Mouse (Mus musculus) embryonic facial prominence, embryonic 15.5 days (tissue): ENCODE data around the gene Kalrn. TPM values are rescaled to one million over a fixed set of nuclear protein-coding genes. Genes with fewer than 3 reads are reported as not detected.
"Not testable (repeated sequence)": the region's sequence is repeated elsewhere in the genome, so short reads cannot be mapped to it uniquely, and the experiment has no call there.

Experiments used
- ATAC-seq: fragments of 200-750 bp; cut with Nextera tagmentation; 2 replicates; pipeline ENCODE4 v1.8.0; 2017; ENCODE audit warnings: low read depth, moderate TSS enrichment; ENCODE audit not compliant: insufficient number of reproducible peaks, low FRiP score, low TSS enrichment
- H3K27ac ChIP-seq: fragments of 300-500 bp; sonication (generic); replicated peaks from 2 replicates; pipeline ENCODE4 v1.5.1; 2015; ENCODE audit warnings: mild to moderate bottlenecking, inconsistent platforms
- H3K27me3 ChIP-seq: fragments of 300-500 bp; sonication (generic); 2 replicates; pipeline ENCODE4 v1.6.1; 2015; ENCODE audit warnings: inconsistent platforms
- H3K36me3 ChIP-seq: fragments of 300-500 bp; sonication (generic); 2 replicates; pipeline ENCODE4 v1.6.1; 2015; ENCODE audit warnings: mild to moderate bottlenecking, inconsistent platforms
- H3K4me1 ChIP-seq: fragments of 300-500 bp; sonication (generic); 2 replicates; pipeline ENCODE4 v1.6.1; 2015; ENCODE audit warnings: inconsistent platforms
- H3K4me2 ChIP-seq: fragments of 300-500 bp; sonication (generic); replicated peaks from 2 replicates; pipeline ENCODE4 v1.6.1; 2015; ENCODE audit warnings: mild to moderate bottlenecking, inconsistent platforms
- H3K4me3 ChIP-seq: fragments of 300-500 bp; sonication (generic); replicated peaks from 2 replicates; pipeline ENCODE4 v1.5.1; 2015; ENCODE audit warnings: mild to moderate bottlenecking, inconsistent platforms
- H3K9ac ChIP-seq: fragments of 300-500 bp; sonication (generic); 2 replicates; pipeline ENCODE4 v1.6.1; 2015; ENCODE audit warnings: inconsistent platforms
- H3K9me3 ChIP-seq: fragments of 300-500 bp; sonication (generic); replicated peaks from 2 replicates; pipeline ENCODE4 v1.6.1; 2016; ENCODE audit warnings: inconsistent platforms
- WGBS: fragments of 180-500 bp; shearing (Covaris S2); methylation state at CpG from one replicate; pipeline ENCODE4 v1.1.7; 2015; 5-methylcytosine and 5-hydroxymethylcytosine counted together
- polyA plus RNA-seq: library from polyadenylated mRNA; unstranded; fragments of >200 nt; fragmentation: Nextera tagmentation; extraction: Ambion mirVana; gene quantifications from 2 replicates; pipeline ENCODE4 v1.2.1, GENCODE M21; 2015

Kalrn gene
- polyA plus RNA-seq, 1 experiment from 2014 or later, result 14.3 TPM

- peak overlapping the region; percentile 61; the same call in 1 of the 2 replicates for H3K27ac ChIP-seq
- H3K27me3 ChIP-seq, result no peaks in the 10 kb centered on the region
- H3K36me3 ChIP-seq, result no peaks in the 10 kb centered on the region
- H3K9me3 ChIP-seq, result no peaks in the 10 kb centered on the region
- 50% methylated on average over 19 of the region's 19 CpGs for WGBS
- H3K4me3 ChIP-seq, result no peak overlapping the region
- H3K9ac ChIP-seq, result no peak overlapping the region
- peak; percentile 86 for ATAC-seq
- H3K4me2 ChIP-seq, result no peak overlapping the region
- H3K4me1 ChIP-seq, result peaks cover 41% of the 10 kb centered on the region
Measured at GRCm38 (mm10) chr16:34081683-34082438, 491.5 kb downstream of the Kalrn start.

DNA sequence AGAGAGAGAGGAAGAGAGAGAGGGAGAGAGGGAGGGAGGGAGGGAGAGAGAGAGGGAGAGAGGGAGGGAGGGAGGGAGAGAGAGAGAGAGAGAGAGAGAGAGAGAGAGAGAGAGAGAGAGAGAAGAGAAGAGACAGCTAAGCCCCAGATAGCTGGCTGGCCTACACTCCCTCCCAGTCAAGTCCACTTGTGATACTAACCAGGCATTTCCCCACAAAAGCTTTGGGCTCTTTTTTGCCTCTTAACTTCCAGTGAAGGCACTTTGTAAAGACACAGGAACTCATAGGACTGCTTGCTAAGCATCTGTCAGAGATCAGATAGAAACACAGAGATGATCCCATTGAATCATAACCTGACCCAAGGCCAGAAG lies 492.0 kb downstream of the Kalrn start:
- not testable (repeated sequence) for ATAC-seq, H3K4me3 ChIP-seq, H3K27me3 ChIP-seq, H3K9me3 ChIP-seq, H3K9ac ChIP-seq, H3K36me3 ChIP-seq, H3K4me2 ChIP-seq
- peaks cover 41% of the 10 kb centered on the region for H3K4me1 ChIP-seq
- peak overlapping the region; percentile 61; the same call in 1 of the 2 replicates for H3K27ac ChIP-seq

DNA sequence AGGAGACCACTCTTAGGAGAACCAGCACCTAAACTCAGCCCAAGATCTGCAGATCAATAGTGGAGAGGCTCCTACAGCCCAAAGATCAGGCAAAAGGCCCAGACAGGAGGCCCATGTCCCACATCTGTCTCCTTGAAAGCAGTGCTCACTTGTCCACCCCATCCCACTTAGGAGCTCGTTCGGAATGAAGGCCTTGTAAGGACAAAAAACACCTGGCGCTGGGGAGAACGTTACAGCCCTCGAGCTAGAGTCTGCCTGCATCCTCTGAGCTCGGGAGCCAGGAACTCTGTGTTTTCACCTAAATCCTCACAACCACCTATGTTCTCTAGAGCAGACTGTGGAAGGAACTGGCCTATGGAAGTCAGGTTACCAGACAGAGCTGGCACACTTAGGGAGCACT lies 492.5 kb downstream of the Kalrn start:
- no peak overlapping the region for H3K4me3 ChIP-seq
- no peak for ATAC-seq
- no peaks in the 10 kb centered on the region for H3K27me3 ChIP-seq
- H3K9ac ChIP-seq, result no peak overlapping the region
- H3K4me2 ChIP-seq, result no peak overlapping the region
- 39% methylated on average over 6 of the region's 6 CpGs for WGBS
- H3K27ac ChIP-seq, result peak overlapping the region; percentile 65; the same call in 1 of the 2 replicates
- no peaks in the 10 kb centered on the region for H3K9me3 ChIP-seq
- no peaks in the 10 kb centered on the region for H3K36me3 ChIP-seq
- H3K4me1 ChIP-seq, result peaks cover 41% of the 10 kb centered on the region

GRCm38 (mm10) chr16:34079511-34079910 lies 493.8 kb downstream of the Kalrn start:
- H3K4me3 ChIP-seq, result no peak overlapping the region
- H3K36me3 ChIP-seq, result no peaks in the 10 kb centered on the region
- no peaks in the 10 kb centered on the region for H3K9me3 ChIP-seq
- H3K9ac ChIP-seq, result no peak overlapping the region
- 46% methylated on average over 4 of the region's 4 CpGs for WGBS
- H3K27me3 ChIP-seq, result no peaks in the 10 kb centered on the region
- H3K27ac ChIP-seq, result peak overlapping the region; percentile 78
- peaks cover 41% of the 10 kb centered on the region for H3K4me1 ChIP-seq
- no peak for ATAC-seq
- H3K4me2 ChIP-seq, result no peak overlapping the region

GRCm38 (mm10) chr16:34078732-34079131 lies 494.6 kb downstream of the Kalrn start:
- no peaks in the 10 kb centered on the region for H3K27me3 ChIP-seq
- H3K9ac ChIP-seq, result no peak overlapping the region
- 30% methylated on average over 2 of the region's 2 CpGs for WGBS
- H3K36me3 ChIP-seq, result no peaks in the 10 kb centered on the region
- peaks cover 41% of the 10 kb centered on the region for H3K4me1 ChIP-seq
- H3K4me2 ChIP-seq, result no peak overlapping the region
- H3K4me3 ChIP-seq, result no peak overlapping the region
- H3K9me3 ChIP-seq, result no peaks in the 10 kb centered on the region
- ATAC-seq, result no peak
- H3K27ac ChIP-seq, result peak overlapping the region; percentile 78

DNA sequence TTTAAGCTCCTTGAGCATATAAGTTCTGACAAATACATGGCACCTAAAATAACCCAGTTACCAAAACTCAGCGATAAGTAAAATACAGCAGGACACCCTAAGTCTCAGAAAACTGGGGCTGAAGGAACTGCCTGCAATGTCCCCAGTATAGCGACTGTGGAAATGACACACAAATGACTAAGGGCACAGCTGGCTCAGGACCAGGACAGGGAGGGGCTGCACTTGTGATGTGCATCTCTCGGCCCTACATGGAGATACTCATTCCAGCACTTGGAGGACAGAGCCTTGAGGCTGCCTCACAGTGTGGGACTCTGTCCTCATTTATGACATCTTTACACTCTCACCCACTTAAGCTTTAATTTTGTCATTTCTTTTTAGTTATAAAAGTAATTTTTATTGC lies 497.2 kb downstream of the Kalrn start:
- Histone ChIP-seq H3K36me3 (no peaks in the 10 kb centered on the region), H3K9ac (no peak overlapping the region), H3K27me3 (no peaks in the 10 kb centered on the region), H3K9me3 (no peaks in the 10 kb centered on the region), H3K4me1 (peaks cover 22% of the 10 kb centered on the region), H3K27ac (no peak overlapping the region), H3K4me3 (no peak overlapping the region), H3K4me2 (no peak overlapping the region)
- no peak for ATAC-seq
- WGBS, result 79% methylated on average over 3 of the region's 3 CpGs

- 93% methylated on average over 4 of the region's 4 CpGs for WGBS
- no peak overlapping the region for H3K4me3 ChIP-seq
- H3K27me3 ChIP-seq, result no peaks in the 10 kb centered on the region
- no peaks in the 10 kb centered on the region for H3K36me3 ChIP-seq
- H3K27ac ChIP-seq, result no peak overlapping the region
- H3K9me3 ChIP-seq, result no peaks in the 10 kb centered on the region
- ATAC-seq, result no peak
- peaks cover 4% of the 10 kb centered on the region; the same call in 1 of the 2 replicates for H3K4me1 ChIP-seq
- H3K4me2 ChIP-seq, result no peak overlapping the region
- H3K9ac ChIP-seq, result no peak overlapping the region
Measured at GRCm38 (mm10) chr16:34073930-34074329, 499.4 kb downstream of the Kalrn start.

DNA sequence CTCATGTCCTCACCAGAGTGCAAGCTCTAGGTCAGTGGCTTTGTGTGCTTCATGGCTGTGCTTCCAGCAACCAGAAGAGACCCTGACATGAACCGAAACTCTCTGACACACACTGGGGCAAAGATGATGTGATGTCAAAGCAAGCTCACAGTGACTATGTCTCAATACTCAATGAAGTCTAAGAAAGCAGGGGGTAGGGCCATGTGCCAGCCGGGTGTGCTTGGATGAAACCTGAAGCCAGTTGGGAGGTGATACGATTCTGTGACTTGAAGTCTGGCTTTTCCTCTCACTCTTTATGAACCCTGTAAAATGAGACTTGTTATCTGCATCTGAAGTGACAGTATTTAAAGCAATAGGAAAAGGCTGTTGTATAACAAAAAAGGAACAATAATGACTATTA lies 501.2 kb downstream of the Kalrn start:
- Histone ChIP-seq H3K4me2 (no peak overlapping the region), H3K4me1 (no peaks in the 10 kb centered on the region), H3K27ac (no peak overlapping the region), H3K36me3 (no peaks in the 10 kb centered on the region), H3K9ac (no peak overlapping the region), H3K4me3 (no peak overlapping the region), H3K9me3 (no peaks in the 10 kb centered on the region), H3K27me3 (no peaks in the 10 kb centered on the region)
- no peak for ATAC-seq
- 61% methylated on average over 3 of the region's 3 CpGs for WGBS

- no peaks in the 10 kb centered on the region for H3K9me3 ChIP-seq
- H3K36me3 ChIP-seq, result no peaks in the 10 kb centered on the region
- H3K27ac ChIP-seq, result no peak overlapping the region
- no peaks in the 10 kb centered on the region for H3K4me1 ChIP-seq
- no peak for ATAC-seq
- WGBS, result 85% methylated on average over 3 of the region's 3 CpGs
- no peak overlapping the region for H3K9ac ChIP-seq
- no peak overlapping the region for H3K4me3 ChIP-seq
- H3K27me3 ChIP-seq, result no peaks in the 10 kb centered on the region
- H3K4me2 ChIP-seq, result no peak overlapping the region
Measured at GRCm38 (mm10) chr16:34071223-34071825, 502.0 kb downstream of the Kalrn start.

- H3K36me3 ChIP-seq, result no peaks in the 10 kb centered on the region
- H3K4me3 ChIP-seq, result no peak overlapping the region
- no peak for ATAC-seq
- H3K27me3 ChIP-seq, result no peaks in the 10 kb centered on the region
- H3K4me2 ChIP-seq, result no peak overlapping the region
- H3K9ac ChIP-seq, result no peak overlapping the region
- WGBS, result 52% methylated on average over 3 of the region's 3 CpGs
- no peaks in the 10 kb centered on the region for H3K4me1 ChIP-seq
- no peak overlapping the region for H3K27ac ChIP-seq
- no peaks in the 10 kb centered on the region for H3K9me3 ChIP-seq
Measured at GRCm38 (mm10) chr16:34069481-34069880, 503.9 kb downstream of the Kalrn start.

- Histone ChIP-seq H3K4me3 (no peak overlapping the region), H3K9me3 (no peaks in the 10 kb centered on the region), H3K4me2 (no peak overlapping the region), H3K27me3 (no peaks in the 10 kb centered on the region), H3K9ac (no peak overlapping the region), H3K4me1 (0 out of 2 replicates have a peak, but pooled peaks cover 5% of the 10 kb centered on the region), H3K36me3 (no peaks in the 10 kb centered on the region), H3K27ac (no peak overlapping the region)
- no peak for ATAC-seq
Measured at GRCm38 (mm10) chr16:34066922-34067321, 506.4 kb downstream of the Kalrn start.

DNA sequence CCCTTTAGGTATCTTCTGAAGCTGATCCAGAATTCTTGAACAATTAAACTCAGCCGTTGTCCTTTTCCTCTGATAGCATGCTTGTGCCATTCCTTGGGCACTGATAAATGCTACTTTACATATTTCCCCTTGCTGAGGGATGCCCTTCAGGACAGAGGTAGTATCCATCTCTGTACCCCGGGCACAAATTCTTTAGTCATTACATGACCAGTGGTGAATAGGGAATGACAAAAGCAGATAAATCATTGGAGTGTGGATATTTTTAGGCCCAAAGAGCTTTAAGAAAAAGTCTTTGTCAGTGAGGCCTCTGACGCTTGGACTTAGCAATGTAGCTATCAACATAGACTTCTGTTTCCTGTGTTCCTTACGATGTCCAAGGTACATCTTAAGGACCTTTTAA lies 507.0 kb downstream of the Kalrn start:
- Histone ChIP-seq H3K4me3 (no peak overlapping the region), H3K9me3 (no peaks in the 10 kb centered on the region), H3K4me2 (no peak overlapping the region), H3K4me1 (0 out of 2 replicates have a peak, but pooled peaks cover 5% of the 10 kb centered on the region), H3K9ac (no peak overlapping the region), H3K36me3 (no peaks in the 10 kb centered on the region), H3K27ac (no peak overlapping the region), H3K27me3 (no peaks in the 10 kb centered on the region)
- 89% methylated on average over 4 of the region's 4 CpGs for WGBS
- no peak for ATAC-seq
